Mouse (Mus musculus) heart, embryonic 15.5 days (tissue): Measurements from ENCODE around the gene Mb21d2. TPM values are rescaled to one million over a fixed set of nuclear protein-coding genes. Genes with fewer than 3 reads are reported as not detected.
A peak's percentile ranks its signal among the peaks of the same experiment; 100 is the strongest.

Experiments used
- ATAC-seq: fragments of 200-750 bp; cut with Nextera tagmentation; replicated peaks from 2 replicates; pipeline ENCODE4 v1.8.0; 2017; ENCODE audit warnings: low read depth, moderate TSS enrichment; ENCODE audit not compliant: insufficient number of reproducible peaks, insufficient read depth, low FRiP score
- H3K27ac ChIP-seq: fragments of 300-500 bp; sonication (generic); 2 replicates; pipeline ENCODE4 v1.5.1; 2015; ENCODE audit warnings: mild to moderate bottlenecking, inconsistent platforms
- H3K27me3 ChIP-seq: fragments of 300-500 bp; sonication (generic); 2 replicates; pipeline ENCODE4 v1.6.1; 2015; ENCODE audit warnings: inconsistent platforms
- H3K36me3 ChIP-seq: fragments of 300-500 bp; sonication (generic); 2 replicates; pipeline ENCODE4 v1.6.1; 2015; ENCODE audit warnings: mild to moderate bottlenecking, inconsistent platforms
- H3K4me1 ChIP-seq: fragments of 300-500 bp; sonication (generic); replicated peaks from 2 replicates; pipeline ENCODE4 v1.6.1; 2015; ENCODE audit warnings: inconsistent platforms
- H3K4me2 ChIP-seq: fragments of 300-500 bp; sonication (generic); 2 replicates; pipeline ENCODE4 v1.6.1; 2015; ENCODE audit warnings: inconsistent platforms, mild to moderate bottlenecking, moderate library complexity
- H3K4me3 ChIP-seq: fragments of 300-500 bp; sonication (generic); 2 replicates; pipeline ENCODE4 v1.5.1; 2015; ENCODE audit warnings: mild to moderate bottlenecking, inconsistent platforms
- H3K9ac ChIP-seq: fragments of 300-500 bp; sonication (generic); 2 replicates; pipeline ENCODE4 v1.6.1; 2015; ENCODE audit warnings: mild to moderate bottlenecking, inconsistent platforms
- H3K9me3 ChIP-seq: fragments of 300-500 bp; sonication (generic); replicated peaks from 2 replicates; pipeline ENCODE4 v1.6.1; 2016; ENCODE audit warnings: inconsistent platforms
- WGBS: fragments of 180-500 bp; shearing (Covaris S2); methylation state at CpG from one replicate; pipeline ENCODE4 v1.1.7; 2015; ENCODE audit warnings: mixed read lengths; 5-methylcytosine and 5-hydroxymethylcytosine counted together
- polyA plus RNA-seq: library from polyadenylated mRNA; unstranded; fragments of >200 nt; fragmentation: Nextera tagmentation; extraction: Ambion mirVana; gene quantifications from 2 replicates; pipeline ENCODE4 v1.2.1, GENCODE M21; 2015

Mb21d2 gene
- polyA plus RNA-seq, 1 experiment from 2014 or later: 3.2 TPM

- peak; percentile 28; the same call in 1 of the 2 replicates for ATAC-seq
- Histone ChIP-seq H3K4me2 (peak overlapping the region; percentile 45), H3K27me3 (no peaks in the 10 kb centered on the region), H3K4me3 (peak overlapping the region; percentile 9; the same call in 1 of the 2 replicates), H3K4me1 (peaks cover 13% of the 10 kb centered on the region), H3K27ac (no peak overlapping the region), H3K36me3 (no peaks in the 10 kb centered on the region), H3K9ac (no peak overlapping the region), H3K9me3 (no peaks in the 10 kb centered on the region)
- 13% methylated on average over 15 of the region's 15 CpGs for WGBS
Observed at GRCm38 (mm10) chr16:28898509-28899160, 30.8 kb downstream of the Mb21d2 start.

GRCm38 (mm10) chr16:28896571-28896970 is 32.9 kb downstream of the Mb21d2 start:
- H3K4me2 ChIP-seq: no peak overlapping the region
- no peaks in the 10 kb centered on the region for H3K36me3 ChIP-seq
- no peak overlapping the region for H3K9ac ChIP-seq
- no peaks in the 10 kb centered on the region for H3K9me3 ChIP-seq
- 94% methylated on average over 7 of the region's 7 CpGs for WGBS
- peaks cover 13% of the 10 kb centered on the region for H3K4me1 ChIP-seq
- no peak for ATAC-seq
- no peak overlapping the region for H3K27ac ChIP-seq
- no peak overlapping the region for H3K4me3 ChIP-seq
- no peaks in the 10 kb centered on the region for H3K27me3 ChIP-seq

DNA sequence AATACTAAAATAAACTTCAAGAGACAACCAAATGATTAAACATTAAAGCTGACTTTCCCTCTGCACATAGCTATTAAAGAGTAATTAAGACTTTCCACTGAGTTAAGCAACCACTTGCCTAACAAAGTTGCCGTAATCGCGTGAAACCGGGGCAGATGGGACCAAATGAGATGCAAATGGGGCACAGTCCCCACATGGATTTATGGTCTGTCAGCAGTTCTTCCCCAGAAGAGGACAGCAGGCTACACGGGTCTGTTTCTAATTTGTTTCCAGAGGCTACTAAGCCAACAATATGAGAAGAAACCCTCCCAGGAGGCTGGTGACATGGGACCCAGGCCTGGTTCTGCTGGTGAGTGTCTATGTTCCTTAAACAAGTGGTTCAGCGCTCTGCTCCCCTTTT is 34.6 kb downstream of the Mb21d2 start:
- no peaks in the 10 kb centered on the region for H3K36me3 ChIP-seq
- 80% methylated on average over 6 of the region's 6 CpGs for WGBS
- no peaks in the 10 kb centered on the region for H3K27me3 ChIP-seq
- H3K4me2 ChIP-seq: no peak overlapping the region
- no peaks in the 10 kb centered on the region for H3K9me3 ChIP-seq
- no peak overlapping the region for H3K9ac ChIP-seq
- no peak for ATAC-seq
- H3K4me3 ChIP-seq: no peak overlapping the region
- no peak overlapping the region for H3K27ac ChIP-seq
- H3K4me1 ChIP-seq: peaks cover 19% of the 10 kb centered on the region

- Histone ChIP-seq H3K9ac (no peak overlapping the region), H3K36me3 (no peaks in the 10 kb centered on the region), H3K9me3 (no peaks in the 10 kb centered on the region), H3K4me1 (peaks cover 9% of the 10 kb centered on the region), H3K4me3 (no peak overlapping the region), H3K27me3 (no peaks in the 10 kb centered on the region), H3K27ac (no peak overlapping the region), H3K4me2 (no peak overlapping the region)
- no peak for ATAC-seq
- 52% methylated on average over 5 of the region's 5 CpGs for WGBS
Observed at GRCm38 (mm10) chr16:28893266-28893665, 36.2 kb downstream of the Mb21d2 start.

DNA sequence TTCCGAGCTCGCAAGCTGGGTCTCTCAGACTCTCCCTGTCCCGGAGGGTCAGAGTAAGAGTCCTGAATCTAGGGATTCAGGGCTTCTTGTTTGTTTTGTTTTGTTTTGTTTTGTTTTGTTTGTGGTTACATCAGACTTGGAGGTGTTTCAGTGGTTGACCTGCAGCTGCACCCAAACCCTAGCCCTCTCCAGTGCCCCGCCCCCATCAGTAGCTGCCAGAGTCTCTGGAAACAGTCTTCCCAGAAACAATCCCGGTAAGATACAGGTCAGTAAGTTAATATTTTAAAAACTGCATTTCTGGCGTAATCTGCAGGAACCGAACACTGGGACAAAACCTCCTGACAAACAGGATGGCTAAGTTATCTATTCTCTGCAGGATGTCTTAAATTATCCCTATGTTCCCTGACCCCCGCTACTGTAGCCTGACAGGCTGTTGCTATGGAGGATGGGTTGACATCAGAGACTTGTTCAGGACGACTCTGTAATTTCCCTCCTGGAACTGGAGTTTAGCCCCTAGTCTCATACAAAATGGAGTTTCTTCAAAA is 43.2 kb downstream of the Mb21d2 start:
- H3K4me1 ChIP-seq: peaks cover 32% of the 10 kb centered on the region
- 66% methylated on average over 9 of the region's 9 CpGs for WGBS

GRCm38 (mm10) chr16:28885474-28885873 is 44.0 kb downstream of the Mb21d2 start:
- no peak overlapping the region for H3K4me3 ChIP-seq
- no peak overlapping the region for H3K9ac ChIP-seq
- no peaks in the 10 kb centered on the region for H3K9me3 ChIP-seq
- no peak for ATAC-seq
- WGBS: 76% methylated on average over 8 of the region's 8 CpGs
- H3K4me1 ChIP-seq: peaks cover 35% of the 10 kb centered on the region
- no peaks in the 10 kb centered on the region for H3K27me3 ChIP-seq
- no peak overlapping the region for H3K27ac ChIP-seq
- no peak overlapping the region for H3K4me2 ChIP-seq
- H3K36me3 ChIP-seq: no peaks in the 10 kb centered on the region

More for the DNA sequence above, 43.2 kb downstream of the Mb21d2 start:
- Histone ChIP-seq H3K4me3 (no peak overlapping the region), H3K27me3 (no peaks in the 10 kb centered on the region), H3K36me3 (no peaks in the 10 kb centered on the region), H3K4me2 (no peak overlapping the region), H3K9me3 (no peaks in the 10 kb centered on the region), H3K27ac (no peak overlapping the region), H3K9ac (no peak overlapping the region)
- no peak for ATAC-seq

DNA sequence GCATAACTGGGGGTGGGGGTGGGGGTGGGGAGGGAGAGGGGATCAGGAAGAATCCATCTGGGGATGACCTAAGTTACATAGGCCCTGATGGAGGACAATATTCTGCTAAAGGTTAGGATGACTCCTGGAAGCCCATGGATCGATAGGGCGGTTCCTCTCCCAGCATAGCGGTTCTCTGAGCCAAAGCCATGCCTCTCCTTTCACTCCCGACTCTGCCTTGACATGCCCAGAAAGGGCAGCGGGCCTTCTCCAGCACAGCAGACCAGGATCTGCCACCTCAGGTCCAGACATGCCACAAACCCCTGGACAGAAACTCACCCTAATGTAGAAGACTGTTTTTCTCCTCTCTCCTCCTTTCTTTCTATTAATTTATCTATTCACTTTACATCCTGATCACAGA is 44.8 kb downstream of the Mb21d2 start:
- H3K4me2 ChIP-seq: no peak overlapping the region
- no peaks in the 10 kb centered on the region for H3K27me3 ChIP-seq
- 83% methylated on average over 5 of the region's 5 CpGs for WGBS
- no peaks in the 10 kb centered on the region for H3K36me3 ChIP-seq
- no peak overlapping the region for H3K9ac ChIP-seq
- no peak overlapping the region for H3K27ac ChIP-seq
- no peak for ATAC-seq
- no peaks in the 10 kb centered on the region for H3K9me3 ChIP-seq
- H3K4me1 ChIP-seq: peaks cover 38% of the 10 kb centered on the region
- H3K4me3 ChIP-seq: no peak overlapping the region

- Histone ChIP-seq H3K4me2 (no peak overlapping the region), H3K9me3 (no peaks in the 10 kb centered on the region), H3K4me3 (no peak overlapping the region), H3K4me1 (peaks cover 38% of the 10 kb centered on the region), H3K27ac (no peak overlapping the region), H3K27me3 (no peaks in the 10 kb centered on the region), H3K36me3 (no peaks in the 10 kb centered on the region), H3K9ac (no peak overlapping the region)
- ATAC-seq: no peak
- 70% methylated on average over 8 of the region's 8 CpGs for WGBS
Observed at GRCm38 (mm10) chr16:28883649-28884048, 45.8 kb downstream of the Mb21d2 start.

DNA sequence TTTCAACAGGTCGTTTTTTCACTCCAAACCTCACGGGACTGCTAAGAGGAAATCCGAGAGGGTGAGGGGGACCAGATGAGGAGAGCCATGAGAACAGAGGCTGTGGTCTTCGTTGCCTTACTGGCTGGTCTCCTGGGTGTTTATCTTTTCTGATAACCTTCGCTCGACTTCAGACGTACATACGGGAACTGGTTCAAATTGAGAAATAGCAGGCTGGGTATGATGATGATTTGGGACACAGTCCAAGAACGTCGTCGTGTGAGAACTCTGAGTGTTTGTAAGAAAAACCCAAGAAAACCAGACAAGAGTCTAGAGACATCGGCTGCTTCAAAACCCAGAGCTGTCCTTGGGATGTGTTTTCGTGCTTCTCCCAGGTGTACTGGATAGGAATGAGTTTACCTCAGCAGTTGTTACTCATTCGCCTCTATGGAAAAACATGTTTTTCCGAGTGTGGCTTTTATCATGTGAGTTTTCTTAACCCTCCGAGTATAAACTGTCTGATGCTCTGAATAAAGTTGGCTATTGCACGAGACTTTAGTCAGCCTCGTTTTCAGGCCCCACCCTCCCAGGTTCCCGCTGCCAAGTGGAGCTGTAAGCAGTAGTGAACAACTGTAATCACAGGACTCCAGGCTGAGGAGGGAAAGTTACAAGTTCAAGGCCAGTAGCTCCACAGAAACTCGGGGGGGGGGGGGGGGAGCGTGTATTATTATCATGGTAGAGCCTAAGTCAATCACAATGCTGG is 46.6 kb downstream of the Mb21d2 start:
- Histone ChIP-seq H3K27me3 (no peaks in the 10 kb centered on the region), H3K36me3 (no peaks in the 10 kb centered on the region), H3K9me3 (no peaks in the 10 kb centered on the region), H3K4me3 (no peak overlapping the region), H3K27ac (no peak overlapping the region), H3K9ac (no peak overlapping the region), H3K4me1 (peaks cover 38% of the 10 kb centered on the region), H3K4me2 (peak overlapping the region; percentile 12; the same call in 1 of the 2 replicates)
- ATAC-seq: no peak; the same call in 1 of the 2 replicates
- 30% methylated on average over 21 of the region's 21 CpGs for WGBS

GRCm38 (mm10) chr16:28881787-28882186 is 47.7 kb downstream of the Mb21d2 start:
- Histone ChIP-seq H3K9ac (no peak overlapping the region), H3K4me3 (no peak overlapping the region), H3K4me1 (peaks cover 38% of the 10 kb centered on the region), H3K9me3 (no peaks in the 10 kb centered on the region), H3K4me2 (no peak overlapping the region), H3K27ac (no peak overlapping the region), H3K27me3 (no peaks in the 10 kb centered on the region), H3K36me3 (no peaks in the 10 kb centered on the region)
- ATAC-seq: 0 out of 2 replicates have a peak, but pooled peaks have one; percentile 44
- 34% methylated on average over 8 of the region's 8 CpGs for WGBS

DNA sequence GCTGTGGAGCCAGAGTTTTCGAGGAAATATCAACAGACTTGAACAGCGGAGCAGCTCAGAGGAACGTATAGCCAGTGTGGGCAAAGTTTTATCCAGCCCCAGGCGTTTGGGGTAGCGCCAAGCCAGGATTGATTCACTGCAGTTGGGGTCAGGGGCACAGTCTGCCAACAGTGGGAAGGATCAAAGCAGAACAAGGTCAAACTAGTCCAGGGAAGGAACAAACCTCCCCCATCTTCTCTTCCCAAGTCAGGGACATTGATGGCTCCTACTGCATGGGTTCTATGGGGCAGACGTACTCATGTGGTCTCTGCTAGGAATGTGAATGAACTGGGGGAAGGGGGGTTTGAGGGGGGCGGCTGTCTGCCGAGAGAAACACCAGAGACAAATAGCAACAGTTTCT is 48.7 kb downstream of the Mb21d2 start:
- Histone ChIP-seq H3K9me3 (no peaks in the 10 kb centered on the region), H3K4me2 (peak overlapping the region; percentile 3; the same call in 1 of the 2 replicates), H3K4me3 (no peak overlapping the region), H3K4me1 (peaks cover 34% of the 10 kb centered on the region), H3K27ac (no peak overlapping the region), H3K36me3 (no peaks in the 10 kb centered on the region), H3K9ac (no peak overlapping the region), H3K27me3 (no peaks in the 10 kb centered on the region)
- WGBS: 32% methylated on average over 8 of the region's 8 CpGs
- no peak; the same call in 1 of the 2 replicates for ATAC-seq
